Mouse (Mus musculus) heart, embryonic 13.5 days (tissue): ENCODE data around the gene Dusp14. TPM values are rescaled to one million over a fixed set of nuclear protein-coding genes. Genes with fewer than 3 reads are reported as not detected.
A peak's percentile ranks its signal among the peaks of the same experiment; 100 is the strongest.

Experiments used
- ATAC-seq: fragments of 200-750 bp; cut with Nextera tagmentation; 2 replicates; pipeline ENCODE4 v1.8.0; 2017; ENCODE audit warnings: moderate TSS enrichment; ENCODE audit not compliant: insufficient number of reproducible peaks, low FRiP score, low TSS enrichment; ENCODE audit errors: extremely low read depth
- H3K27ac ChIP-seq: fragments of 300-500 bp; sonication (generic); replicated peaks from 2 replicates; pipeline ENCODE4 v1.5.1; 2015; ENCODE audit warnings: moderate library complexity, mild to moderate bottlenecking, inconsistent platforms
- H3K27me3 ChIP-seq: fragments of 300-500 bp; sonication (generic); replicated peaks from 2 replicates; pipeline ENCODE4 v1.6.1; 2015; ENCODE audit warnings: mild to moderate bottlenecking, inconsistent platforms
- H3K36me3 ChIP-seq: fragments of 300-500 bp; sonication (generic); 2 replicates; pipeline ENCODE4 v1.6.1; 2015; ENCODE audit warnings: mild to moderate bottlenecking, inconsistent platforms
- H3K4me1 ChIP-seq: fragments of 300-500 bp; sonication (generic); 2 replicates; pipeline ENCODE4 v1.6.1; 2015; ENCODE audit warnings: inconsistent platforms
- H3K4me2 ChIP-seq: fragments of 300-500 bp; sonication (generic); 2 replicates; pipeline ENCODE4 v1.6.1; 2015; ENCODE audit warnings: inconsistent platforms, mild to moderate bottlenecking, moderate library complexity
- H3K4me3 ChIP-seq: fragments of 300-500 bp; sonication (generic); 2 replicates; pipeline ENCODE4 v1.5.1; 2015; ENCODE audit warnings: moderate library complexity, mild to moderate bottlenecking, inconsistent platforms
- H3K9ac ChIP-seq: fragments of 300-500 bp; sonication (generic); 2 replicates; pipeline ENCODE4 v1.6.1; 2015; ENCODE audit warnings: inconsistent platforms, mild to moderate bottlenecking, moderate library complexity
- H3K9me3 ChIP-seq: fragments of 300-500 bp; sonication (generic); 2 replicates; pipeline ENCODE4 v1.6.1; 2016; ENCODE audit warnings: inconsistent platforms
- WGBS: fragments of 180-500 bp; shearing (Covaris S2); methylation state at CpG from one replicate; pipeline ENCODE4 v1.1.7; 2015; ENCODE audit warnings: mixed read lengths; 5-methylcytosine and 5-hydroxymethylcytosine counted together
- polyA plus RNA-seq: library from polyadenylated mRNA; unstranded; fragments of >200 nt; fragmentation: Nextera tagmentation; extraction: Ambion mirVana; gene quantifications from 2 replicates; pipeline ENCODE4 v1.2.1, GENCODE M21; 2015

Dusp14 gene
- polyA plus RNA-seq, 1 experiment from 2014 or later, result 5.1 TPM

DNA sequence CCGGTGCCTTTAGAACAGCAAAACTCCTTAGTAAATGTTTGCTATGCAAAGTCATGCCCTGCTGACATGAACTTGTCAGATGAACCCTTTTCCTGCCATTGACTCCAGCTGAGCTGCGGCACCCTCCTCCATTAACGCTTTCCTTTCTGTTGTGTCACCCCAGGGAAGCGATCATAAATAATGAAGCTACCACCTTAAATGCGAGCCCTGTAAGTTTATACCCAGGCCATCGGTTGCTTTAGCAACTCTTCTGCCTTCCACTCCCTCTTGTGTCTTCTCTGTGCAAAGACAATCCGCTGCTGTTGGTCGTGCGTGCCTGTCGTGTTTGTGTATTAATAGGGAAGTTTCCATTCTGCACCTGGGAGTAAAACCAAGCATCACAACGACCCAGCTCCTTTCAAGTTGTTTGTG lies 3.0 kb downstream of the Dusp14 start:
- WGBS, result 8% methylated on average over 11 of the region's 11 CpGs
- peaks cover 49% of the 10 kb centered on the region for H3K4me1 ChIP-seq
- H3K4me2 ChIP-seq, result peak overlapping the region; percentile 82
- no peaks in the 10 kb centered on the region for H3K36me3 ChIP-seq
- H3K9ac ChIP-seq, result peak overlapping the region; percentile 34
- H3K27me3 ChIP-seq, result peaks cover 52% of the 10 kb centered on the region
- peak overlapping the region; percentile 6; the same call in 1 of the 2 replicates for H3K4me3 ChIP-seq
- H3K9me3 ChIP-seq, result no peaks in the 10 kb centered on the region
- no peak for ATAC-seq
- no peak overlapping the region for H3K27ac ChIP-seq

DNA sequence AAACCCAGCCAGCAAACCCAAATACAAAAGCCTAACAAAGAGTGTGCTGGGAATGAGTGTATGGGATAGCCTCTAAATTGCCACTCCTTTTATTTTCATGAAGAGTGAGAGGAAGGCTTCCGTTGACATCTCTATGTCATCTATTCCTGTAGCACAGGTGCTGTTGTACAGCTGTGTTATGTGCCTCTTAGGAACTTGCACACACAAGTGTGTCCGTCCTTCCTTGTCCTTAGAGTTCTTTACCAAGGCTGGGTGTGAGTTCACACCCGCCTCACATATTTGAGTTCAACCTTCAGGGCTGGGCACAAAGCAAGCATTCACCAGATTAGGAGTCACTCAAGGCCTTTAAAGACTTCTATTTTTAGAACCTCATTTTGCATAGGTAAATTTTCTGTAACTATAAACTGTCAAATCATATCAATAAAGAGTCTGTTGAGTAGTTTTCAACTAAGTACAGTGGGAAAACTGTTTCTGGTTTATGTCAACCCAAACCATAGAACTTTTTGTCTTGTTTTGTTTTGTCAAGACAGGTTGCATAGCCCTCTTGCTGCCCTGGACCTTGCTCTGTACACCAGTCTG lies 5.3 kb downstream of the Dusp14 start:
- Histone ChIP-seq H3K4me1 (peaks cover 43% of the 10 kb centered on the region), H3K27me3 (peaks cover 36% of the 10 kb centered on the region), H3K9ac (no peak overlapping the region), H3K4me3 (no peak overlapping the region), H3K4me2 (no peak overlapping the region), H3K36me3 (no peaks in the 10 kb centered on the region), H3K27ac (no peak overlapping the region), H3K9me3 (no peaks in the 10 kb centered on the region)
- ATAC-seq, result no peak
- WGBS, result 77% methylated on average over 3 of the region's 3 CpGs

DNA sequence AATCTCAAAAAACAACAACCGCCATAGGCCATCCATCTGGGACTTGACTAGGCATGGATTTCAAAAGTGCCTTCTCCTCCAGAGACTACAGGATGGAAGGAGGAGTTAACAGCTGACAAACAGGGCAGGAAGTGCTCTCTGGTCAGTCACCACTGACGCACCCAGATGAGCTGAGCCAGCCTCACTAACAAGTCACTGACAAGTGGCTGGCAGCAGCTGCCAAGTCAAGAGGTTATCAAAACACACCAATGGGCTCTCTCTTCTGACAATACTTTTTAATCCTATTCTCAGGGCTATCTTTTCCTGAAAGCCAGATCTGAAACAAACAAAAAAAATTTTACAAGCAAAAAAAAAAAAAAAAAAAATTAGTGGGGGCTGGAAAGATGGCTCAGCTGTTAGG lies 6.3 kb downstream of the Dusp14 start:
- Histone ChIP-seq H3K4me2 (no peak overlapping the region), H3K9ac (no peak overlapping the region), H3K27ac (no peak overlapping the region; the same call in 1 of the 2 replicates), H3K4me1 (peaks cover 40% of the 10 kb centered on the region), H3K27me3 (peaks cover 33% of the 10 kb centered on the region), H3K36me3 (no peaks in the 10 kb centered on the region), H3K4me3 (no peak overlapping the region), H3K9me3 (no peaks in the 10 kb centered on the region)
- ATAC-seq, result no peak
- 17% methylated on average over 2 of the region's 2 CpGs for WGBS

DNA sequence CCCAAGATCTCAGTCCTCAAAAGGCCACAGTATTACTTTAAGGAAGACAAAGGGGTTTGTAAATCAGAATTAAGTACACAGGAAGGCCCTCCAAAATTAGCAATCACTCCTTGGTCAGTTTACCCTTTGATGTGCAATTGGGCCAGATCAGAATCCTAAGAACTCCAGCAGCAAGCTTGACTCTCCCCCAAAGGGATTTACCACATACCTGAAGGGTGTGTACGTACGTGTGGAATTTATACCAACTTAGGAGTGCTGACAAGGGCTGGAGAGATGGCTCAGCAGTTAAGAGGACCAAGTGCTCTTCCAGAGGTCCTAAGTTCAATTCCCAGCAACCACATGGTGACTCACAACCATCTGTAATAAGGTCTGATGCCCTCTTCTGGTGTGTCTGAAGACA lies 7.2 kb downstream of the Dusp14 start:
- WGBS, result 64% methylated on average over 2 of the region's 2 CpGs

DNA sequence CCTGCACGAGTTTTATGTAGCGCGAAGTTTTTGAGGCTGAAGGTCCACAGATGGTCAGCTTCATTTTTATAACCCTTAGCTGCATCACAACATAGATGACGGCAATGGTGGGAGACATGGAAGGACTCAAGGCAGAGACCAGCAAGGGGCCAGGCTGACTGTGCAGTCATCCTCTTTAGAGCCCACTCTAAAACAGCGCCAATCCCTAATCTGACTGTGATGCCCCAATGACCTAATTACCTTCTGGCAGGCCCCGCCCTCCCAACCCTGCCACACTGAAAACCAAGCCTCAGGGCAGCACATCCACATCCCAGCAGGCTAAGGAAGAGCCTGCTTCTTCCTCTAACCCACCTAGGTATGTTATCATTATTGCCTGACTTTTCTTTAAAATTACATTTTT lies 8.4 kb downstream of the Dusp14 start:
- peaks cover 12% of the 10 kb centered on the region for H3K27me3 ChIP-seq
- no peak overlapping the region for H3K4me2 ChIP-seq
- H3K9me3 ChIP-seq, result no peaks in the 10 kb centered on the region
- ATAC-seq, result no peak
- peaks cover 19% of the 10 kb centered on the region for H3K4me1 ChIP-seq
- WGBS, result 80% methylated on average over 6 of the region's 6 CpGs
- no peaks in the 10 kb centered on the region for H3K36me3 ChIP-seq
- no peak overlapping the region for H3K27ac ChIP-seq
- H3K9ac ChIP-seq, result no peak overlapping the region
- no peak overlapping the region for H3K4me3 ChIP-seq

More for the DNA sequence above, 7.2 kb downstream of the Dusp14 start:
- H3K4me1 ChIP-seq, result peaks cover 32% of the 10 kb centered on the region
- H3K27me3 ChIP-seq, result peaks cover 24% of the 10 kb centered on the region
- H3K4me3 ChIP-seq, result no peak overlapping the region
- no peak overlapping the region for H3K4me2 ChIP-seq
- ATAC-seq, result no peak
- no peak overlapping the region for H3K27ac ChIP-seq
- no peak overlapping the region for H3K9ac ChIP-seq
- H3K36me3 ChIP-seq, result no peaks in the 10 kb centered on the region
- no peaks in the 10 kb centered on the region for H3K9me3 ChIP-seq

DNA sequence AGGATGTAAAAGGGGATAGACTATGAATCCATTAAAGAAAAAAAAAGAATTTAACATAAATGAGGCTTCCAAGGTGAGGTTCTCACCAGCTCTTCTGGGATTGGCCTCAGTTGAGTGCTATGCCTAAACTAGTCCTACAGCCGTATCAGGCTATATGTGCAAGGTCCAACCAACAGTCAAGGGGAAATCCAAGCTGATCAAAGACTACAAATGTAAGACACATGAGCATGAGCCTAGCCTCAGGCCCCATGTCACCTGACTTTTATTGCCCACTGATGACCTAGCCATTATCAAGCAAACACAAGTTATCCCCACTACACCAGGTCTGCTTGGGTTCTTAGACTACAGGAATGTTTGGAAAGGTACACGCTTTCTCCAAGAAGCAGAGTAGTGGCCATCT lies 9.3 kb downstream of the Dusp14 start:
- H3K4me3 ChIP-seq, result no peak overlapping the region
- no peak overlapping the region for H3K4me2 ChIP-seq
- 0 out of 2 replicates have a peak, but pooled peaks cover 9% of the 10 kb centered on the region for H3K27me3 ChIP-seq
- no peak overlapping the region for H3K27ac ChIP-seq
- H3K4me1 ChIP-seq, result peaks cover 18% of the 10 kb centered on the region
- H3K9ac ChIP-seq, result no peak overlapping the region
- 83% methylated on average over 2 of the region's 2 CpGs for WGBS
- no peak for ATAC-seq
- no peaks in the 10 kb centered on the region for H3K36me3 ChIP-seq
- no peaks in the 10 kb centered on the region for H3K9me3 ChIP-seq

DNA sequence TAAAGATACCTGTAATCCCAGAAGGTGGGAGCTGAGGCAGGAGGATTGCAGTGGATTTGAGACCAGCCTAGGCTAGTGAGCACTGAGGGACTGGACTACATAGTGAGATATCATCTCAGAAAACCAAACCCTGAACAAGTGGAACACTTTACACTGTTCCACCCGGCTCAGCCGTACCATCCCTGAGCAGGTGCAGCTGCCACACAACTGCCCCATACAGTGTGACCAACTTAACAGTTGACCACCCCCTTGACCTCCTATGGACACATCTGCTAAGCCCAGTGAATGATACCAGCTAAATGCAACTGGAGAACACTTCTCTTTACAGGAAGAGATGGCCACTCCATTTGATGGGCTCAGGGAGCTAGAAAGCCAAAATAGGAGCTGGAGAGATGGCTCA lies 11.6 kb downstream of the Dusp14 start:
- Histone ChIP-seq H3K27me3 (0 out of 2 replicates have a peak, but pooled peaks cover 9% of the 10 kb centered on the region), H3K4me2 (no peak overlapping the region), H3K4me1 (peaks cover 5% of the 10 kb centered on the region), H3K36me3 (no peaks in the 10 kb centered on the region), H3K4me3 (no peak overlapping the region), H3K9me3 (no peaks in the 10 kb centered on the region), H3K9ac (no peak overlapping the region), H3K27ac (no peak overlapping the region)
- ATAC-seq, result no peak
- WGBS, result 84% methylated on average over 2 of the region's 2 CpGs

DNA sequence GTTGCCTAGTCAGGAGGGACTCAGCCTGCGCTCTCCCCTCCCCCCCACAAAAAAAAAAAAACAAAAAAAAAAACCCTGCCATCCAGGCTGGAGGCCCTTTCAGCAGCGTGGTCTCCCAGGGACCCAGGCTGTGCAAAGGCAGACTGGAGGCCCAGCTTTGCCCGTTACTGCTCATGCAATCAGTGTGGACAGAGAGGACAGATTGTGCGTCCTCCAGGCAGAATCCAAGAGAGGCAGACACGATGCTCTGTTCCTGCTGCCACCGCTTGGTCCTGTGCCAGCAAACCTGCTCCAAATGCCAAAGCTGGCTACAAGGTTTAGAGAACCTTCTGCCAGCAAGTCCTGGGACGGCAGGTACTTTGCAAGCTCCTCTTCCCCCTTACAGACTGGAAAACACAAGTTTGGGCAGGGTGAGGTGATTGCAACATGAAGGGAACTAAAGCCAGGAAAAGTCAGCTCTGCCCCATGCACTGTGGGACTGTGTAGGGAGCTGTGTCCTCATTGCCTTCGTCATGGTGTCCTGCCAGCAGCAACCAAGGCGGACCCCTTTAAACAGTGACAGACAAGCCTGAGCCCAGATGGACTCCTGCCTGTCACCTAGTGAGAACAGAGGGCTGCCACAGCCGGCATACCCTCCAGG lies 15.4 kb downstream of the Dusp14 start:
- Histone ChIP-seq H3K9me3 (no peaks in the 10 kb centered on the region), H3K9ac (peak overlapping the region; percentile 5; the same call in 1 of the 2 replicates), H3K4me3 (no peak overlapping the region), H3K4me2 (no peak overlapping the region), H3K27me3 (no peaks in the 10 kb centered on the region; the same call in 1 of the 2 replicates), H3K27ac (no peak overlapping the region), H3K36me3 (no peaks in the 10 kb centered on the region), H3K4me1 (0 out of 2 replicates have a peak, but pooled peaks cover 4% of the 10 kb centered on the region)
- no peak for ATAC-seq
- whole genome bisulfite sequencing, result 59% methylated on average over 10 of the region's 10 CpGs

DNA sequence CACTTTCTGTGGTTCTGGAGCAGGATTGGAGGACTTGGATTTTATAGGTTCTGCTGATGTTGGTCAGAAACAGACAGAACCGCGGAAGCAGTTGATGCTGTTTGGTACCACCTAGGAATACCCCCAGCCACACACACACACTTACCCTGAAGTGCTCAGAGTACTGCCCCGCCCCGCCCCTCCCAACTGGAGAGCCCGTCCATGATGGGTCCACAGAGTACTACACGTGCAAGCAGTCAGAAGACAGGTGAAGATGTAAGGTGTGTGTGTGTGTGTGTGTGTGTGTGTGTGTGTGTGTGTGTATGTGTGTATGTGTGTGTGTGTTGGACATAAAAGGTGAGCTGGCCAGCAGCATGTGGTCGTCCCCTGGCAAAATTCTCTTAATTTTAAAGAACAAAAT lies 16.0 kb downstream of the Dusp14 start:
- H3K9me3 ChIP-seq, result no peaks in the 10 kb centered on the region
- 85% methylated on average over 7 of the region's 7 CpGs for WGBS
- no peak for ATAC-seq
- no peaks in the 10 kb centered on the region for H3K36me3 ChIP-seq
- peak overlapping the region; percentile 5; the same call in 1 of the 2 replicates for H3K9ac ChIP-seq
- H3K27me3 ChIP-seq, result peaks cover 3% of the 10 kb centered on the region; the same call in 1 of the 2 replicates
- H3K4me2 ChIP-seq, result no peak overlapping the region
- no peak overlapping the region for H3K4me3 ChIP-seq
- 0 out of 2 replicates have a peak, but pooled peaks cover 4% of the 10 kb centered on the region for H3K4me1 ChIP-seq
- H3K27ac ChIP-seq, result no peak overlapping the region

DNA sequence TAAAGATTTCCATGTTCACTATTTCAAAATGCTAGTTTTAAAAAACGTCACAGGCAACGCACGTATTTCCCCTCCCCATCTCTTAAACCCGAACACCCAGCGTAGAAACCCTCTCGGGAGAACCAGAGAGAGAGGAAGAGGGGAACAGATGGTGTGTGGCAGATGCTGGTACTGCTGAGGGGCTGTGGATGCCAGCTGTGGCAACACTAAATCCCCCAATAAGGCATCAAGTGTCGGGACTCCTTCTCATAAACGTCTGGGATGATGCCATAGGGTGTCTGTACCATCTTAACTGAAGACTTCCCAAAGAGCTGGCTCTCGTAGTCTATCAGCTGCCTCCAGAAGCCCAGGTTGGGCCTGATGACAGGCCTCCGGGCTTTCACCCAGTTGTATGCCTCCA lies 20.6 kb downstream of the Dusp14 start:
- Histone ChIP-seq H3K27me3 (peaks cover 3% of the 10 kb centered on the region; the same call in 1 of the 2 replicates), H3K27ac (no peak overlapping the region), H3K4me3 (no peak overlapping the region), H3K9ac (no peak overlapping the region), H3K9me3 (no peaks in the 10 kb centered on the region), H3K4me2 (no peak overlapping the region), H3K4me1 (0 out of 2 replicates have a peak, but pooled peaks cover 1% of the 10 kb centered on the region), H3K36me3 (no peaks in the 10 kb centered on the region)
- no peak for ATAC-seq
- 79% methylated on average over 10 of the region's 10 CpGs for WGBS

DNA sequence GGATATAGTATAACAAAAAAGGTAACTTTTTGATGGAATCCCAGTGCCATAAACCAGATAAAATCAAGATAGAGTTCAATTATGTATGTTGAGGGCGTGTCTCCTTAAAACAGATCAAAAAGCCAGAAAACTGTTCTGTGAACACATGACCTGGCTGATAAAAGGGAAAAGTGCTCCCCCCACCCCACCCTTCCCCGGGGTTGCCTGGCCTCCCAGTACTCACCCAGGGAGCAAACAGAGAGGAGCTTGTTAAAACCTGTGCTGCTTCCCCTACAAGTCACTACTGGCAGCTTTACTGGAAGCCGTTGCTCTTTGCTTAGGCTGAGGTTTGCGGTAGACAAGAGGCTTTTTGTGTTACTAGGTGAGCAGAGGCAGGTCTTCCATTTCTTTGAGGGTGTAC lies 21.8 kb downstream of the Dusp14 start:
- no peak overlapping the region for H3K9ac ChIP-seq
- WGBS, result 54% methylated on average over 4 of the region's 4 CpGs
- H3K27ac ChIP-seq, result no peak overlapping the region
- H3K9me3 ChIP-seq, result no peaks in the 10 kb centered on the region
- H3K27me3 ChIP-seq, result peaks cover 3% of the 10 kb centered on the region; the same call in 1 of the 2 replicates
- no peak overlapping the region for H3K4me3 ChIP-seq
- H3K4me1 ChIP-seq, result no peaks in the 10 kb centered on the region
- no peak for ATAC-seq
- H3K36me3 ChIP-seq, result peaks cover 9% of the 10 kb centered on the region
- H3K4me2 ChIP-seq, result no peak overlapping the region

DNA sequence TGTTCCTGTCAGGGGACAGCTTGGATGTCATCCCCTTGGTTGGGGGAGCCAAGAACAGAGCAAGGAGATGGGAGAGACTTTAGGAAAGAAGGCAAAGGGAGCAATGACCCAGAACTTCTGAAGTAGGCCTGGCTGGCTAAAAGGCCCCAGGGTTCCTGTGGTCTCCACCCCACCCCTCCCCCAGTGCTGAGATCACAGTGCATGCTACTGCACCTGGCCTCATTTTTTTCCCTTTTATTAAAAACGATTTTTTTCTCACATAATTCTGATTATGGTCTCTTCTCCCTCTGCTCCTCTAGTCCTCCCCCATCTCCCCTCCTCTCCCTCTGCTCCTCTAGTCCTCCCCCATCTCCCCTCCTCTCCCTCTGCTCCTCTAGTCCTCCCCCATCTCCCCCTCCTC lies 24.1 kb downstream of the Dusp14 start:
- WGBS, result 35% methylated on average over 1 of the region's 1 CpGs
- Histone ChIP-seq H3K36me3 (peaks cover 26% of the 10 kb centered on the region), H3K4me2 (no peak overlapping the region), H3K27ac (no peak overlapping the region), H3K4me1 (peaks cover 10% of the 10 kb centered on the region), H3K27me3 (peaks cover 9% of the 10 kb centered on the region; the same call in 1 of the 2 replicates), H3K9me3 (no peaks in the 10 kb centered on the region), H3K9ac (no peak overlapping the region), H3K4me3 (no peak overlapping the region)
- no peak for ATAC-seq
